Mouse (Mus musculus) myocyte (in vitro differentiated cells): Measurements from ENCODE around the gene Necab3. TPM values are rescaled to one million over a fixed set of nuclear protein-coding genes. Genes with fewer than 3 reads are reported as not detected.
A peak's percentile ranks its signal among the peaks of the same experiment; 100 is the strongest.

ENCODE experiments used
- H3K27me3 ChIP-seq: one replicate; pipeline ENCODE4 v1.6.1; 2011; ENCODE audit not compliant: control insufficient read depth, insufficient read depth, insufficient read length
- H3K36me3 ChIP-seq: one replicate; pipeline ENCODE4 v1.6.1; 2011; ENCODE audit not compliant: control insufficient read depth, insufficient read depth
- H3K4me2 ChIP-seq: one replicate; pipeline ENCODE4 v1.6.1; 2011; ENCODE audit warnings: low read depth, control low read depth
- H3K4me3 ChIP-seq: one replicate; pipeline ENCODE4 v1.5.1; 2011; ENCODE audit warnings: mild to moderate bottlenecking, control low read depth, moderate library complexity
- H3K79me2 ChIP-seq: one replicate; pipeline ENCODE4 v1.6.1; 2011; ENCODE audit not compliant: control insufficient read depth, insufficient read depth
- H3ac ChIP-seq: one replicate; pipeline ENCODE4 v1.6.1; 2011; ENCODE audit not compliant: control insufficient read depth, insufficient read length
- CEBPB ChIP-seq: IDR thresholded peaks from 2 replicates; pipeline ENCODE4 v1.6.1; 2011; ENCODE audit warnings: mild to moderate bottlenecking, moderate library complexity; ENCODE audit not compliant: poor library complexity, insufficient read depth, severe bottlenecking
- E2F4 ChIP-seq: IDR thresholded peaks from one replicate; pipeline ENCODE4 v1.6.1; 2011; ENCODE audit warnings: mild to moderate bottlenecking, control low read depth, moderate library complexity; ENCODE audit not compliant: insufficient read depth
- MAX ChIP-seq: IDR thresholded peaks from one replicate; pipeline ENCODE4 v1.6.1; 2011; ENCODE audit warnings: low read depth, mild to moderate bottlenecking, control low read depth
- MYOD1 ChIP-seq, 3 experiments: IDR thresholded peaks; one replicate each; pipeline ENCODE4 v1.6.1; 2011; ENCODE audit warnings: control low read depth in 2 of 3, low read depth in 2 of 3, mild to moderate bottlenecking in 2 of 3, moderate library complexity in 1 of 3; ENCODE audit not compliant: insufficient read length in 2 of 3, control insufficient read depth in 1 of 3
- MYOG ChIP-seq, 3 experiments: IDR thresholded peaks; one replicate each; pipeline ENCODE4 v1.6.1; 2011; ENCODE audit warnings: control low read depth in 2 of 3, low read depth in 2 of 3, mild to moderate bottlenecking in 2 of 3; ENCODE audit not compliant: insufficient read length in 2 of 3, control insufficient read depth in 1 of 3, insufficient read depth in 1 of 3
- POLR2A ChIP-seq: IDR thresholded peaks from one replicate; pipeline ENCODE4 v1.6.1; 2011; ENCODE audit warnings: low read depth, mild to moderate bottlenecking, control low read depth, moderate library complexity; ENCODE audit not compliant: insufficient read length
- POLR2AphosphoS2 ChIP-seq: IDR thresholded peaks from one replicate; pipeline ENCODE4 v1.6.1; 2011; ENCODE audit warnings: low read depth, control low read depth; ENCODE audit not compliant: insufficient read length
- REST ChIP-seq: IDR thresholded peaks from one replicate; pipeline ENCODE4 v1.6.1; 2011; ENCODE audit warnings: mild to moderate bottlenecking, control low read depth, moderate library complexity; ENCODE audit not compliant: insufficient read depth, insufficient read length
- SRF ChIP-seq: IDR thresholded peaks from one replicate; pipeline ENCODE4 v1.6.1; 2011; ENCODE audit warnings: low read depth; ENCODE audit not compliant: control insufficient read depth, insufficient read length
- TCF12 ChIP-seq: IDR thresholded peaks from one replicate; pipeline ENCODE4 v1.6.1; 2011; ENCODE audit warnings: mild to moderate bottlenecking, control low read depth; ENCODE audit not compliant: poor library complexity, insufficient read depth, severe bottlenecking
- TCF3 ChIP-seq: IDR thresholded peaks from one replicate; pipeline ENCODE4 v1.6.1; 2011; ENCODE audit warnings: low read depth, control low read depth; ENCODE audit not compliant: insufficient read length
- USF1 ChIP-seq: IDR thresholded peaks from one replicate; pipeline ENCODE4 v1.6.1; 2011; ENCODE audit warnings: low read depth, mild to moderate bottlenecking, control low read depth, moderate library complexity
- polyA plus RNA-seq: library from polyadenylated mRNA; unstranded; fragments of >200 nt; fragmentation: generic; extraction: Trizol; gene quantifications from one replicate; pipeline ENCODE4 v1.2.1, GENCODE M21; 2012; ENCODE audit warnings: missing spikeins

The Necab3 gene
- polyA plus RNA-seq, 1 experiment: 0.12 TPM

DNA sequence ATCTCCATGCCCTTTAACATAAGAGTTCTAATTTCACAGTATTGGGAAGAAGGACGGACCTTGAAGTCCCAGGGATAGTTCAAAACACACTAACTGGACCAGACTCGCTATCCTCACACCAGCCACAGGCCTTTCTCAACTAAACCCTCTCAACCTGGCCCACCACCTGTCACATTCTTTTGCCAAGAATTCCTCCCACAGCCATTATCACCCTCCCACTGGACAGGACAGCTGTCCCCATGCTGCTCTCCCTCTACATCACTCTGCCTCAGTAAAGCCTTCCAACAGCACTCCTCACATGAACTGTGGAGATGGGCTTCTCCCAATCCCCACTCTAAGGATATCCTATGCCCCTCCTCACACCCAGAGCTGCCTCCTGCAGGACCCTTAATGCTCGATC lies 6.9 kb upstream of the Necab3 start:
- Histone ChIP-seq H3K27me3 (no peaks in the 10 kb centered on the region), H3K4me3 (no peak overlapping the region), H3K36me3 (peaks cover 5% of the 10 kb centered on the region), H3ac (no peak overlapping the region), H3K4me2 (peak overlapping the region; percentile 27), H3K79me2 (peaks cover 15% of the 10 kb centered on the region)
- TF ChIP-seq MAX (no peak), MYOD1 (IDR thresholded peaks at IDR 0.05; ENCODE audit: control insufficient read depth in 1 of 3, insufficient read length in 2 of 3, low read depth in 2 of 3) (peak in 2 of 3 experiments; percentile 93 to 99), POLR2A (no peak), REST (no peak), TCF3 (peak; percentile 80), POLR2AphosphoS2 (no peak), CEBPB (no peak), USF1 (no peak), MYOG (IDR thresholded peaks at IDR 0.05; ENCODE audit: control insufficient read depth in 1 of 3, insufficient read depth in 1 of 3, insufficient read length in 2 of 3, low read depth in 2 of 3) (peak; percentile 81 to 99 (median 84)), TCF12 (peak; percentile 91), E2F4 (no peak)

GRCm38 (mm10) chr2:154563612-154564170 lies 5.0 kb upstream of the Necab3 start:
- TF ChIP-seq TCF12 (no peak), POLR2A (no peak), E2F4 (no peak), MAX (no peak), MYOG (IDR thresholded peaks at IDR 0.05; ENCODE audit: control insufficient read depth in 1 of 3, insufficient read depth in 1 of 3, insufficient read length in 2 of 3, low read depth in 2 of 3) (no peak), POLR2AphosphoS2 (no peak), TCF3 (no peak)
- no peaks in the 10 kb centered on the region for H3K27me3 ChIP-seq
- no peak overlapping the region for H3ac ChIP-seq
- H3K4me3 ChIP-seq: no peak overlapping the region
- H3K79me2 ChIP-seq: peaks cover 15% of the 10 kb centered on the region
- H3K4me2 ChIP-seq: no peak overlapping the region
- peaks cover 5% of the 10 kb centered on the region for H3K36me3 ChIP-seq

DNA sequence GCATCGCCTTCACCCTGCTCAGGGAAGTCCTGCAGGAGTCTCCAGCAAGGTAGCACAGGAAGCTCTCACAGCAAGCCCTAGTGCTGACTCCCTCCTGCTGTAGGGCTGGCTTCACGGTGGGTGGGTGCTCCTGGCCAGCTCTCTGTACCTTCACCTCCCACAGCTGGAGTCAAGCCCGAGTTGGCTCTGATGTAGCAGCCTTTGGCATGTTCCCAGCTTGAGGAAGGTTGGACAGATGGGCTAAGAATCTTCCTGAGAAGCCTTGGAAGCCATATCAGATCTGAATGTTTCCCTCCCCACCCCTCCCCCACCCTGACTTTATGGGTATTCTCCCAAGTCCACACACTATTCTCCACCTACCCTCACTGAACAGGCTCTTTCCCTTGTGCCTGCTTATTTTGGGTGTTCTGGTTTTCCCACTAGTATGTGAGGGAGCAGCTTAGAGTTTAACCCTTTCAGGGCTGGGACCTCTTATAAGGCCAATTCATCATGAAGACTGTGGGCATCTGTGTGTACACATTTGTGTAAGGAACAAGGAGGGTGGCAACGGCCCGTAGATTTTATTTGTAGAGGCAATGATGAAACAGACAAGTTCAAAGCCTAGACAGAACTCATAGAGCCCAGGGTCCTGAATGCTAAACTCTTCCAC lies 1.4 kb downstream of the Necab3 start:
- no peak overlapping the region for H3K4me2 ChIP-seq
- no peak for TF ChIP-seq POLR2AphosphoS2
- no peak for TF ChIP-seq USF1
- TF ChIP-seq REST: no peak
- TF ChIP-seq MYOG (IDR thresholded peaks at IDR 0.05; ENCODE audit: control insufficient read depth in 1 of 3, insufficient read depth in 1 of 3, insufficient read length in 2 of 3, low read depth in 2 of 3): no peak
- TF ChIP-seq CEBPB: no peak
- no peak overlapping the region for H3K4me3 ChIP-seq
- no peaks in the 10 kb centered on the region for H3K79me2 ChIP-seq
- H3K27me3 ChIP-seq: no peaks in the 10 kb centered on the region
- H3ac ChIP-seq: no peak overlapping the region
- H3K36me3 ChIP-seq: no peaks in the 10 kb centered on the region

GRCm38 (mm10) chr2:154555235-154555634 lies 3.5 kb downstream of the Necab3 start:
- H3K4me3 ChIP-seq: no peak overlapping the region
- H3ac ChIP-seq: no peak overlapping the region
- H3K79me2 ChIP-seq: no peaks in the 10 kb centered on the region
- H3K36me3 ChIP-seq: no peaks in the 10 kb centered on the region
- TF ChIP-seq E2F4: no peak
- no peak for TF ChIP-seq POLR2AphosphoS2
- peak in 2 of 3 experiments; percentile 8 to 44 for TF ChIP-seq MYOD1 (IDR thresholded peaks at IDR 0.05; ENCODE audit: control insufficient read depth in 1 of 3, insufficient read length in 2 of 3, low read depth in 2 of 3)
- TF ChIP-seq CEBPB: no peak
- no peak overlapping the region for H3K4me2 ChIP-seq
- no peaks in the 10 kb centered on the region for H3K27me3 ChIP-seq

DNA sequence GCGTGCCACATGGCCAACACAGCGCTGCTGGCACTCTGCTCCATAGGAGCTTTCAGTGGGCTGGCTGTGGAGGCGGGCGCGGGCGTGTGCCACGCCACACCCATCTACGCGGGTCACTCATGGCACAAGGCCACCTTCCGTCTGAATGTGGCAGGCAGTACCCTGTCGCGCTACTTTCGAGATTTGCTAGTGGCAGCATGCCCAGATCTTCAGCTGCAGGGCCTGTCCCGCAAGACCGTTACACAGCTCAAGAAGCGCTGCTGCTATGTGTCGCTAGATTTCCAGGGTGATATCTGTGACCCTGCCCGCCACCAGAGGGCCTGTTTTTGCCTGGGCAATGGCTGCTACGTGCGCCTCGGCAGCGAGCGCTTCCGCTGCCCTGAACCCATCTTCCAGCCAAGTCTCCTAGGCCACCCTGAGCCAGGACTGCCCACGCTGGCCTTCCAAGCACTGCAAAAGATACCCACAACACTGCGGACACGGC lies 6.2 kb downstream of the Necab3 start:
- Histone ChIP-seq H3K27me3 (no peaks in the 10 kb centered on the region), H3K4me3 (no peak overlapping the region), H3K4me2 (no peak overlapping the region)

More for the DNA sequence above, 6.2 kb downstream of the Necab3 start:
- H3ac ChIP-seq: no peak overlapping the region
- TF ChIP-seq TCF12: no peak
- peak; percentile 8 for TF ChIP-seq POLR2AphosphoS2
- TF ChIP-seq USF1: no peak
- TF ChIP-seq SRF: no peak
- no peak for TF ChIP-seq MYOG (IDR thresholded peaks at IDR 0.05; ENCODE audit: control insufficient read depth in 1 of 3, insufficient read depth in 1 of 3, insufficient read length in 2 of 3, low read depth in 2 of 3)
- TF ChIP-seq CEBPB: no peak
- no peak for TF ChIP-seq TCF3
- no peaks in the 10 kb centered on the region for H3K36me3 ChIP-seq
- H3K79me2 ChIP-seq: no peaks in the 10 kb centered on the region
